Mouse (Mus musculus): Measurements from ENCODE around the gene Irak2.

DNA sequence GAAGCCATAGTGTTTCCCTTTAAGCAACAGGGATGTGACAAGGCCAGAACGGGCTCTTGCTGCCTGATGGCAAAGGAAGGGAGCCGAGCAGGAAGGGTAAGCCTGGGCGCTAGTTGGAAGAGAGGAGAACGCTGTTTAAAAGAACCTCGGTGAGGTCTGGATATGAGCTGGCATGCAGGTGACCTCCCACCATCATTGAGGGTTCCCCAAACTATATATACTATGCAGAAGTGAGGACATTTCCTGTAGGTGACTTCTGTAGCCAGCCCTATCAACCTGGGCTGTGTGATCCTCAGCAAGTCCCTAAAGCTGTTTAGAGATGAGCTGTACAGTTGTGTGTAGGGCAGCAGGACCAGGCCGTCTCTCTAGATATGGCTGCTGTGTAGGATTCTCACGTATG lies 26.0 kb downstream of the Irak2 start:
- TF ChIP-seq CTCF (IDR thresholded peaks at IDR 0.05; ENCODE audit: insufficient read depth, low read depth, low read length) (no peak), POLR2A (IDR thresholded peaks at IDR 0.05; ENCODE audit: insufficient read depth, low read depth, low read length) (no peak)

Data from olfactory bulb, adult 2 months (tissue).